Mouse (Mus musculus) retina, postnatal 1 day (tissue): ENCODE results near the gene Tmem156.

Experiments
- DNase-seq: peaks from one replicate; pipeline ENCODE4 v3.0.0-alpha.2; 2012

Gene Tmem156

GRCm38 (mm10) chr5:65045642-65046370, 46.1 kb downstream of the Tmem156 start:
- no peak for DNase-seq

- no peak for DNase-seq
Observed at GRCm38 (mm10) chr5:65043407-65043895, 48.5 kb downstream of the Tmem156 start.

- DNase-seq = no peak
Observed at GRCm38 (mm10) chr5:65040463-65040862, 51.5 kb downstream of the Tmem156 start.

- no peak for DNase-seq
Observed at GRCm38 (mm10) chr5:65038811-65039571, 52.9 kb downstream of the Tmem156 start.

GRCm38 (mm10) chr5:65038305-65038704, 53.6 kb downstream of the Tmem156 start:
- DNase-seq = no peak

- no peak for DNase-seq
Observed at GRCm38 (mm10) chr5:65036597-65036996, 55.3 kb downstream of the Tmem156 start.

GRCm38 (mm10) chr5:65028019-65028418, 63.9 kb downstream of the Tmem156 start:
- DNase-seq = peak; percentile 49

GRCm38 (mm10) chr5:65026776-65027175, 65.2 kb downstream of the Tmem156 start:
- no peak for DNase-seq

GRCm38 (mm10) chr5:65025916-65026315, 66.0 kb downstream of the Tmem156 start:
- DNase-seq = no peak

GRCm38 (mm10) chr5:65024641-65025040, 67.3 kb downstream of the Tmem156 start:
- no peak for DNase-seq

GRCm38 (mm10) chr5:65022006-65022405, 69.9 kb downstream of the Tmem156 start:
- no peak for DNase-seq

- peak; percentile 30 for DNase-seq
Observed at GRCm38 (mm10) chr5:65019823-65020222, 72.1 kb downstream of the Tmem156 start.

GRCm38 (mm10) chr5:65019109-65019508, 72.8 kb downstream of the Tmem156 start:
- no peak for DNase-seq

- no peak for DNase-seq
Observed at GRCm38 (mm10) chr5:65015508-65015907, 76.4 kb downstream of the Tmem156 start.

- DNase-seq = no peak
Observed at GRCm38 (mm10) chr5:65011901-65012573, 79.9 kb downstream of the Tmem156 start.

GRCm38 (mm10) chr5:65006011-65006491, 85.9 kb downstream of the Tmem156 start:
- DNase-seq = peak; percentile 63

GRCm38 (mm10) chr5:65005251-65005650, 86.7 kb downstream of the Tmem156 start:
- DNase-seq = no peak
